Mouse (Mus musculus) hindbrain, postnatal 0 days (tissue): Measurements from ENCODE around the gene Plcxd2. TPM values are rescaled to one million over a fixed set of nuclear protein-coding genes. Genes with fewer than 3 reads are reported as not detected.

ENCODE experiments used
- ATAC-seq: fragments of 200-750 bp; cut with Nextera tagmentation; 2 replicates; pipeline ENCODE4 v1.8.0; 2017; ENCODE audit warnings: mild to moderate bottlenecking, moderate TSS enrichment, moderate library complexity
- DNase-seq: peaks from one replicate; pipeline ENCODE4 v3.0.0-alpha.2; 2015; ENCODE audit warnings: low spot score
- H3K27ac ChIP-seq: fragments of 300-500 bp; sonication (generic); 2 replicates; pipeline ENCODE4 v1.5.1; 2014; ENCODE audit warnings: mild to moderate bottlenecking
- H3K27me3 ChIP-seq: fragments of 300-500 bp; sonication (generic); 2 replicates; pipeline ENCODE4 v1.6.1; 2014; ENCODE audit warnings: low read length, mixed read lengths; ENCODE audit not compliant: insufficient read depth
- H3K36me3 ChIP-seq: fragments of 300-500 bp; sonication (generic); 2 replicates; pipeline ENCODE4 v1.6.1; 2014; ENCODE audit warnings: low read length, mixed read lengths; ENCODE audit not compliant: insufficient read depth
- H3K4me1 ChIP-seq: fragments of 300-500 bp; sonication (generic); 2 replicates; pipeline ENCODE4 v1.6.1; 2014; ENCODE audit warnings: antibody characterized with exemption, low read length, mixed read lengths; ENCODE audit not compliant: insufficient read depth
- H3K4me2 ChIP-seq: fragments of 300-500 bp; sonication (generic); 2 replicates; pipeline ENCODE4 v1.6.1; 2014; ENCODE audit warnings: low read depth, mild to moderate bottlenecking, low read length, moderate library complexity, mixed read lengths
- H3K4me3 ChIP-seq: fragments of 300-500 bp; sonication (generic); 2 replicates; pipeline ENCODE4 v1.5.1; 2014; ENCODE audit warnings: low read length
- H3K9ac ChIP-seq: fragments of 300-500 bp; sonication (generic); replicated peaks from 2 replicates; pipeline ENCODE4 v1.6.1; 2014; ENCODE audit warnings: mild to moderate bottlenecking, low read length, moderate library complexity, mixed read lengths
- H3K9me3 ChIP-seq: fragments of 300-500 bp; sonication (generic); 2 replicates; pipeline ENCODE4 v1.6.1; 2016; ENCODE audit warnings: low read length, mixed read lengths
- CTCF ChIP-seq: IDR thresholded peaks from 2 replicates; pipeline ENCODE4 v1.5.1; 2016; ENCODE audit warnings: antibody characterized with exemption, control low read depth, low read depth
- WGBS: fragments of 180-500 bp; shearing (Covaris S2); extraction: QIAGEN DNeasy Blood & Tissue Kit; methylation state at CpG from one replicate; pipeline ENCODE4 v1.1.7; 2014; 5-methylcytosine and 5-hydroxymethylcytosine counted together
- polyA plus RNA-seq: library from polyadenylated mRNA; unstranded; fragments of >200 nt; fragmentation: Nextera tagmentation; extraction: Ambion mirVana; gene quantifications from 2 replicates; pipeline ENCODE4 v1.2.1, GENCODE M21; 2015
- total RNA-seq: library from RNA; depleted of rRNA; stranded (reverse); fragments of >200 nt; gene quantifications from 2 replicates; pipeline ENCODE4 v1.2.3, GENCODE M21; 2014

Gene Plcxd2
- total and polyA plus RNA-seq, 2 experiments from 2014 or later = 12.7 to 38.3 TPM

GRCm38 (mm10) chr16:45956390-45956950, 53.5 kb downstream of the Plcxd2 start:
- DNase-seq (no peak), ATAC-seq (no peak)
- H3K36me3 ChIP-seq = no peaks in the 10 kb centered on the region
- no peak overlapping the region for H3K4me2 ChIP-seq
- no peaks in the 10 kb centered on the region for H3K9me3 ChIP-seq
- no peaks in the 10 kb centered on the region for H3K27me3 ChIP-seq
- no peak overlapping the region for H3K4me3 ChIP-seq
- no peak overlapping the region for H3K9ac ChIP-seq
- H3K4me1 ChIP-seq = no peaks in the 10 kb centered on the region
- WGBS = 76% methylated on average over 4 of the region's 4 CpGs
- no peak overlapping the region for H3K27ac ChIP-seq
- no peak for TF ChIP-seq CTCF

- H3K27me3 ChIP-seq = no peaks in the 10 kb centered on the region
- H3K9me3 ChIP-seq = no peaks in the 10 kb centered on the region
- no peak for TF ChIP-seq CTCF
- no peak within 1 kb of the TSS for H3K4me2 ChIP-seq
- no peaks in the 10 kb centered on the region for H3K36me3 ChIP-seq
- H3K4me3 ChIP-seq = no peak within 1 kb of the TSS
- DNase-seq (no peak), ATAC-seq (no peak)
- H3K9ac ChIP-seq = no peak within 1 kb of the TSS
- 84% methylated on average over 4 of the region's 4 CpGs for WGBS
- H3K27ac ChIP-seq = no peak within 1 kb of the TSS
- no peaks in the 10 kb centered on the region for H3K4me1 ChIP-seq
Observed at GRCm38 (mm10) chr16:45953394-45953793, 56.6 kb downstream of the Plcxd2 start, which contains the start of gene Phldb2. Gene Phldb2 (minus strand): TSS chr16:45953598.

DNA sequence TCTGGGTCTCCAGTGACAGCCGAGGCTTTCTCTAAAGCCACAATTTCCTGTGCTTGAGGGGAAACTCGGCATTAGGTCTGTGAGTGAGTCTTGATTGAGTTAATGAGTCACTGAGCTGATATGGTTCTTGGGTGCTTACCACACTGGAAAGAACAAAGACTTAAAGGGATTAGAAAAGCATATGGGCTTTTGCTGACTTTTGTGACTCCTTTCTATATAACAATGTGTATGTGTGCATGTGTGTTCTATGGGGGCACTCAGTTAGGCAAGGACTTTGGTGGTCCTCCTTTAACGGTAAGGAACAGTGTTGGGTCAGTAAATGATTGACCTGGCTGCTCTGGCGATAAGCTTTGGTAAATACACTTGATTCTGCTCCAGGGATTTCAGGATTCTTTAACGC, 57.5 kb downstream of the Plcxd2 start:
- no peak for ATAC-seq
- 57% methylated on average over 5 of the region's 5 CpGs for WGBS
- H3K27ac ChIP-seq = no peak overlapping the region

DNA sequence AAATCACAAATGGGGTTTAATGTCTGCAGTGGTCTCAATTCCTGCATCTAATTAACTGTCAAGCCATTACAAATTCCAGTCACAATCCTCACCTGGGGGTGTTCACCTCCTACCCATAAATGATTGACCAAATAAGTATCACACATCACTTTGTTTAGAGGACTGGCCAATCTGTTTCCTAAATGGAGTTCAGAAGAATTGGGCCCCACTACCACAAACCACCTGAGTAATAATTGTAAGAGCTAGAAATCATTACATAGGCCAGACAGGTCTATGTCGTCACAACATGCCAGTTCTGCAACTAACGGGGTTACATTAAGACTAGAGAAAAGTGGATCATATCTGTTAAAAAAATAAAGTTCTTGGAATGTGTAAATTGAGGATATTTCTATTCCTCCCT, 58.0 kb downstream of the Plcxd2 start:
- Histone ChIP-seq H3K4me1 (no peaks in the 10 kb centered on the region), H3K36me3 (no peaks in the 10 kb centered on the region), H3K27me3 (no peaks in the 10 kb centered on the region), H3K9me3 (no peaks in the 10 kb centered on the region), H3K4me2 (no peak overlapping the region), H3K27ac (no peak overlapping the region), H3K9ac (no peak overlapping the region), H3K4me3 (no peak overlapping the region)
- ATAC-seq = no peak
- 87% methylated on average over 2 of the region's 2 CpGs for WGBS
- TF ChIP-seq CTCF = no peak
- no peak for DNase-seq

More for the DNA sequence above, 57.5 kb downstream of the Plcxd2 start:
- H3K36me3 ChIP-seq = no peaks in the 10 kb centered on the region
- TF ChIP-seq CTCF = no peak
- no peak for DNase-seq
- no peaks in the 10 kb centered on the region for H3K9me3 ChIP-seq
- no peak overlapping the region for H3K4me3 ChIP-seq
- no peaks in the 10 kb centered on the region for H3K27me3 ChIP-seq
- no peak overlapping the region for H3K4me2 ChIP-seq
- H3K9ac ChIP-seq = no peak overlapping the region
- no peaks in the 10 kb centered on the region for H3K4me1 ChIP-seq

GRCm38 (mm10) chr16:45946335-45946734, 63.7 kb downstream of the Plcxd2 start:
- Histone ChIP-seq H3K4me2 (no peak overlapping the region), H3K4me1 (no peaks in the 10 kb centered on the region), H3K27ac (no peak overlapping the region), H3K4me3 (no peak overlapping the region), H3K27me3 (no peaks in the 10 kb centered on the region), H3K36me3 (no peaks in the 10 kb centered on the region), H3K9me3 (no peaks in the 10 kb centered on the region), H3K9ac (no peak overlapping the region)
- no peak for TF ChIP-seq CTCF
- ATAC-seq (no peak), DNase-seq (no peak)
- WGBS = 94% methylated on average over 2 of the region's 2 CpGs

- Histone ChIP-seq H3K9me3 (no peaks in the 10 kb centered on the region), H3K27me3 (no peaks in the 10 kb centered on the region), H3K4me2 (no peak overlapping the region), H3K4me1 (no peaks in the 10 kb centered on the region), H3K27ac (no peak overlapping the region), H3K9ac (no peak overlapping the region), H3K36me3 (no peaks in the 10 kb centered on the region), H3K4me3 (no peak overlapping the region)
- WGBS = 90% methylated on average over 5 of the region's 5 CpGs
- no peak for DNase-seq
- TF ChIP-seq CTCF = no peak
- ATAC-seq = no peak
Observed at GRCm38 (mm10) chr16:45945649-45946048, 64.4 kb downstream of the Plcxd2 start.

DNA sequence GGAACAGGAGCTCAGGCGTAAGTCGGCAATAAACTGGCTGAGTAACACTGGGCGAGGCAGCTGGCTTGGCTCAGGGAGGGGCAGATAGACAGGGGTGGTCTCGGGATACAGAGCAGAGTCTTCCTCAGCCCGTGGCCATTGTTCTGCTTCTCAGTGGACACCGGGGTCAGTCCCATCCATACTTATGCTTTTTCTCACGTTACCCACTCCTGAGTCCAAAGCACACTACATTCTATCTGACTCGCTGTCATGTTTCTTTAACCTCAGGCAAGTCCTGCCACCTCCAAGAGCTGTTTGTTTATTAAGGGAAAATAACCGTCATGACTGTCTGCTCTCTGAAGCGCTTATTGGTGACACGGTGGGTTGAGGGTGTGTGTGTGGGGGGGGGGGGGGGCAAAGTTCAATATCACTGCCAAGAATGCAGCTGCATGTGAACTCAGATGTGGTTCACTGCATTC, 64.8 kb downstream of the Plcxd2 start:
- 54% methylated on average over 11 of the region's 11 CpGs for WGBS
- Histone ChIP-seq H3K27me3 (no peaks in the 10 kb centered on the region), H3K9ac (no peak overlapping the region), H3K4me1 (no peaks in the 10 kb centered on the region), H3K4me2 (no peak overlapping the region), H3K36me3 (no peaks in the 10 kb centered on the region), H3K27ac (no peak overlapping the region), H3K4me3 (no peak overlapping the region), H3K9me3 (no peaks in the 10 kb centered on the region)
- DNase-seq = no peak
- no peak for TF ChIP-seq CTCF
- no peak for ATAC-seq
